Mouse (Mus musculus): ENCODE results near the gene Wnt5b. TPM values are rescaled to one million over a fixed set of nuclear protein-coding genes. Genes with fewer than 3 reads are reported as not detected.
A peak's percentile ranks its signal among the peaks of the same experiment; 100 is the strongest.

Gene Wnt5b
- polyA plus RNA-seq, 1 experiment from 2014 or later: 6.2 TPM

- Histone ChIP-seq H3K4me2 (ENCODE audit: low read depth, low read length) (no peak overlapping the region), H3K27ac (ENCODE audit: low read length) (no peak overlapping the region), H3K9ac (ENCODE audit: low read length) (no peak overlapping the region), H3K36me3 (ENCODE audit: control insufficient read depth, insufficient read depth, low read length) (no peaks in the 10 kb centered on the region), H3K9me3 (replicated peaks; ENCODE audit: control insufficient read depth, low read length) (no peaks in the 10 kb centered on the region), H3K4me1 (ENCODE audit: control insufficient read depth, insufficient read depth, low read length) (no peaks in the 10 kb centered on the region), H3K4me3 (replicated peaks; ENCODE audit: low read length) (no peak overlapping the region), H3K27me3 (ENCODE audit: control insufficient read depth, insufficient read depth, low read length) (no peaks in the 10 kb centered on the region)
- 31% methylated on average over 1 of the region's 1 CpGs for WGBS
- ATAC-seq (ENCODE audit: insufficient read depth, low FRiP score): peak; percentile 67
These were observed 134.4 kb downstream of the Wnt5b start for GRCm38 (mm10) chr6:119409766-119410165.

- no peak for ATAC-seq (ENCODE audit: insufficient read depth, low FRiP score)
- Histone ChIP-seq H3K27ac (ENCODE audit: low read length) (no peak overlapping the region; the same call in 1 of the 2 replicates), H3K4me2 (ENCODE audit: low read depth, low read length) (no peak overlapping the region), H3K36me3 (ENCODE audit: control insufficient read depth, insufficient read depth, low read length) (no peaks in the 10 kb centered on the region), H3K9ac (ENCODE audit: low read length) (no peak overlapping the region), H3K9me3 (replicated peaks; ENCODE audit: control insufficient read depth, low read length) (no peaks in the 10 kb centered on the region), H3K4me3 (replicated peaks; ENCODE audit: low read length) (no peak overlapping the region), H3K27me3 (ENCODE audit: control insufficient read depth, insufficient read depth, low read length) (no peaks in the 10 kb centered on the region), H3K4me1 (ENCODE audit: control insufficient read depth, insufficient read depth, low read length) (no peaks in the 10 kb centered on the region)
- WGBS: 70% methylated on average over 9 of the region's 9 CpGs
These were observed 135.6 kb downstream of the Wnt5b start for GRCm38 (mm10) chr6:119408582-119408981.

GRCm38 (mm10) chr6:119407818-119408217 is 136.3 kb downstream of the Wnt5b start:
- Histone ChIP-seq H3K36me3 (ENCODE audit: control insufficient read depth, insufficient read depth, low read length) (no peaks in the 10 kb centered on the region), H3K27ac (ENCODE audit: low read length) (no peak overlapping the region; the same call in 1 of the 2 replicates), H3K4me1 (ENCODE audit: control insufficient read depth, insufficient read depth, low read length) (no peaks in the 10 kb centered on the region), H3K27me3 (ENCODE audit: control insufficient read depth, insufficient read depth, low read length) (no peaks in the 10 kb centered on the region), H3K9me3 (replicated peaks; ENCODE audit: control insufficient read depth, low read length) (no peaks in the 10 kb centered on the region), H3K4me2 (ENCODE audit: low read depth, low read length) (no peak overlapping the region), H3K4me3 (replicated peaks; ENCODE audit: low read length) (no peak overlapping the region), H3K9ac (ENCODE audit: low read length) (no peak overlapping the region)
- ATAC-seq (ENCODE audit: insufficient read depth, low FRiP score): 0 out of 2 replicates have a peak, but pooled peaks have one; percentile 37
- WGBS: 57% methylated on average over 6 of the region's 6 CpGs

GRCm38 (mm10) chr6:119406528-119406927 is 137.6 kb downstream of the Wnt5b start:
- Histone ChIP-seq H3K27me3 (ENCODE audit: control insufficient read depth, insufficient read depth, low read length) (no peaks in the 10 kb centered on the region), H3K36me3 (ENCODE audit: control insufficient read depth, insufficient read depth, low read length) (no peaks in the 10 kb centered on the region), H3K4me1 (ENCODE audit: control insufficient read depth, insufficient read depth, low read length) (no peaks in the 10 kb centered on the region), H3K4me2 (ENCODE audit: low read depth, low read length) (no peak overlapping the region), H3K9ac (ENCODE audit: low read length) (no peak overlapping the region), H3K4me3 (replicated peaks; ENCODE audit: low read length) (no peak overlapping the region), H3K27ac (ENCODE audit: low read length) (no peak overlapping the region), H3K9me3 (replicated peaks; ENCODE audit: control insufficient read depth, low read length) (no peaks in the 10 kb centered on the region)
- no peak for ATAC-seq (ENCODE audit: insufficient read depth, low FRiP score)
- WGBS: 82% methylated on average over 8 of the region's 8 CpGs

- H3K27ac ChIP-seq (ENCODE audit: low read length): no peak overlapping the region
- no peaks in the 10 kb centered on the region for H3K4me1 ChIP-seq (ENCODE audit: control insufficient read depth, insufficient read depth, low read length)
- ATAC-seq (ENCODE audit: insufficient read depth, low FRiP score): no peak
- WGBS: 59% methylated on average over 7 of the region's 7 CpGs
- H3K27me3 ChIP-seq (ENCODE audit: control insufficient read depth, insufficient read depth, low read length): no peaks in the 10 kb centered on the region
- no peak overlapping the region for H3K9ac ChIP-seq (ENCODE audit: low read length)
- H3K9me3 ChIP-seq (replicated peaks; ENCODE audit: control insufficient read depth, low read length): no peaks in the 10 kb centered on the region
- H3K4me2 ChIP-seq (ENCODE audit: low read depth, low read length): no peak overlapping the region
- H3K4me3 ChIP-seq (replicated peaks; ENCODE audit: low read length): no peak overlapping the region
- no peaks in the 10 kb centered on the region for H3K36me3 ChIP-seq (ENCODE audit: control insufficient read depth, insufficient read depth, low read length)
These were observed 138.8 kb downstream of the Wnt5b start for GRCm38 (mm10) chr6:119405310-119405709.

- no peak for ATAC-seq (ENCODE audit: insufficient read depth, low FRiP score)
- Histone ChIP-seq H3K4me2 (ENCODE audit: low read depth, low read length) (no peak overlapping the region), H3K4me3 (replicated peaks; ENCODE audit: low read length) (no peak overlapping the region), H3K27me3 (ENCODE audit: control insufficient read depth, insufficient read depth, low read length) (no peaks in the 10 kb centered on the region), H3K36me3 (ENCODE audit: control insufficient read depth, insufficient read depth, low read length) (no peaks in the 10 kb centered on the region), H3K9ac (ENCODE audit: low read length) (no peak overlapping the region), H3K4me1 (ENCODE audit: control insufficient read depth, insufficient read depth, low read length) (no peaks in the 10 kb centered on the region), H3K27ac (ENCODE audit: low read length) (no peak overlapping the region), H3K9me3 (replicated peaks; ENCODE audit: control insufficient read depth, low read length) (no peaks in the 10 kb centered on the region)
- WGBS: 77% methylated on average over 4 of the region's 4 CpGs
These were observed 139.3 kb downstream of the Wnt5b start for GRCm38 (mm10) chr6:119404854-119405253.

GRCm38 (mm10) chr6:119402976-119403375 is 141.2 kb downstream of the Wnt5b start:
- Histone ChIP-seq H3K9ac (ENCODE audit: low read length) (no peak overlapping the region), H3K27me3 (ENCODE audit: control insufficient read depth, insufficient read depth, low read length) (no peaks in the 10 kb centered on the region), H3K27ac (ENCODE audit: low read length) (no peak overlapping the region), H3K9me3 (replicated peaks; ENCODE audit: control insufficient read depth, low read length) (no peaks in the 10 kb centered on the region), H3K4me3 (replicated peaks; ENCODE audit: low read length) (no peak overlapping the region), H3K4me2 (ENCODE audit: low read depth, low read length) (no peak overlapping the region), H3K4me1 (ENCODE audit: control insufficient read depth, insufficient read depth, low read length) (no peaks in the 10 kb centered on the region), H3K36me3 (ENCODE audit: control insufficient read depth, insufficient read depth, low read length) (no peaks in the 10 kb centered on the region)
- peak; percentile 71 for ATAC-seq (ENCODE audit: insufficient read depth, low FRiP score)
- WGBS: 68% methylated on average over 3 of the region's 3 CpGs

GRCm38 (mm10) chr6:119401545-119402304 is 142.4 kb downstream of the Wnt5b start:
- H3K27me3 ChIP-seq (ENCODE audit: control insufficient read depth, insufficient read depth, low read length): no peaks in the 10 kb centered on the region
- no peak overlapping the region for H3K27ac ChIP-seq (ENCODE audit: low read length)
- no peaks in the 10 kb centered on the region for H3K36me3 ChIP-seq (ENCODE audit: control insufficient read depth, insufficient read depth, low read length)
- no peak overlapping the region for H3K4me2 ChIP-seq (ENCODE audit: low read depth, low read length)
- WGBS: 83% methylated on average over 8 of the region's 8 CpGs
- no peaks in the 10 kb centered on the region for H3K4me1 ChIP-seq (ENCODE audit: control insufficient read depth, insufficient read depth, low read length)
- no peak overlapping the region for H3K9ac ChIP-seq (ENCODE audit: low read length)
- ATAC-seq (ENCODE audit: insufficient read depth, low FRiP score): no peak
- H3K4me3 ChIP-seq (replicated peaks; ENCODE audit: low read length): no peak overlapping the region
- H3K9me3 ChIP-seq (replicated peaks; ENCODE audit: control insufficient read depth, low read length): no peaks in the 10 kb centered on the region

GRCm38 (mm10) chr6:119400649-119401048 is 143.5 kb downstream of the Wnt5b start:
- Histone ChIP-seq H3K27me3 (ENCODE audit: control insufficient read depth, insufficient read depth, low read length) (no peaks in the 10 kb centered on the region), H3K4me1 (ENCODE audit: control insufficient read depth, insufficient read depth, low read length) (no peaks in the 10 kb centered on the region), H3K4me2 (ENCODE audit: low read depth, low read length) (no peak overlapping the region), H3K9ac (ENCODE audit: low read length) (no peak overlapping the region), H3K36me3 (ENCODE audit: control insufficient read depth, insufficient read depth, low read length) (no peaks in the 10 kb centered on the region), H3K27ac (ENCODE audit: low read length) (no peak overlapping the region), H3K9me3 (replicated peaks; ENCODE audit: control insufficient read depth, low read length) (no peaks in the 10 kb centered on the region), H3K4me3 (replicated peaks; ENCODE audit: low read length) (no peak overlapping the region)
- 85% methylated on average over 3 of the region's 3 CpGs for WGBS
- no peak for ATAC-seq (ENCODE audit: insufficient read depth, low FRiP score)
